Mouse (Mus musculus) lung, postnatal 0 days (tissue): ENCODE data around the gene Lnpep.

ENCODE experiments used
- CTCF ChIP-seq: IDR thresholded peaks from 2 replicates; pipeline ENCODE4 v1.5.1; 2016; ENCODE audit warnings: antibody characterized with exemption, mild to moderate bottlenecking
- EP300 ChIP-seq: IDR thresholded peaks from 2 replicates; pipeline ENCODE4 v1.6.1; 2016; ENCODE audit warnings: antibody characterized with exemption, mild to moderate bottlenecking, control low read depth

DNA sequence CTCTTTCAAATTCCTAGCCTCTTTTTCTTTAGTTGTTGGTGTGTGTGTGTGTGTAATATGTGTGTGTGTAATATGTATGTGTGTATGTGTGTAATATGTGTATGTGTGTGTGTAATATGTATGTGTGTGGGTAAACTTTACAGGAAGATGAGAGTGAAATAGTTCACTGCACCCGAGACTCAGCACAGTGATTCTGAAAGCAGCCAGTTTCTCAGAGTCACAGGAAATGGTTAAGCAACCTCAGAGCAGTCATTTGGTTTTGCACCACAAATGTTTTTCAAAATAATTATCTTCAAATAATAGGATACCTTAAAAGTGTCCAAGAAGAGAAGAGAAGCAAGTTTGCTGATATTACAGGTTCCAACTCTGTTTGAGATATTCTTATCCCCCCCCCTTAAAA, 24.8 kb downstream of the Lnpep start:
- TF ChIP-seq CTCF (no peak), EP300 (no peak)
